Mouse (Mus musculus) forebrain, embryonic 12.5 days (tissue): ENCODE data around the gene Olfr1441. TPM values are rescaled to one million over a fixed set of nuclear protein-coding genes. Genes with fewer than 3 reads are reported as not detected.
A peak's percentile ranks its signal among the peaks of the same experiment; 100 is the strongest.

Experiments
- ATAC-seq: fragments of 200-750 bp; cut with Nextera tagmentation; 2 replicates; pipeline ENCODE4 v1.8.0; 2017; ENCODE audit warnings: moderate TSS enrichment; ENCODE audit not compliant: low FRiP score
- H3K27ac ChIP-seq: fragments of 300-500 bp; sonication (generic); 2 replicates; pipeline ENCODE4 v1.5.1; 2016; ENCODE audit warnings: mild to moderate bottlenecking
- H3K27me3 ChIP-seq: fragments of 300-500 bp; sonication (generic); 2 replicates; pipeline ENCODE4 v1.6.1; 2016; ENCODE audit warnings: mild to moderate bottlenecking
- H3K36me3 ChIP-seq: fragments of 300-500 bp; sonication (generic); replicated peaks from 2 replicates; pipeline ENCODE4 v1.6.1; 2016; ENCODE audit warnings: mild to moderate bottlenecking
- H3K4me1 ChIP-seq: fragments of 300-500 bp; sonication (generic); 2 replicates; pipeline ENCODE4 v1.6.1; 2016
- H3K4me2 ChIP-seq: fragments of 300-500 bp; sonication (generic); 2 replicates; pipeline ENCODE4 v1.6.1; 2016; ENCODE audit warnings: mild to moderate bottlenecking, moderate library complexity
- H3K4me3 ChIP-seq: fragments of 300-500 bp; sonication (generic); replicated peaks from 2 replicates; pipeline ENCODE4 v1.5.1; 2016; ENCODE audit warnings: mild to moderate bottlenecking
- H3K9ac ChIP-seq: fragments of 300-500 bp; sonication (generic); 2 replicates; pipeline ENCODE4 v1.6.1; 2016; ENCODE audit warnings: mild to moderate bottlenecking
- H3K9me3 ChIP-seq: fragments of 300-500 bp; sonication (generic); 2 replicates; pipeline ENCODE4 v1.6.1; 2016
- WGBS: fragments of 180-500 bp; shearing (Covaris S2); methylation state at CpG from one replicate; pipeline ENCODE4 v1.1.7; 2016; 5-methylcytosine and 5-hydroxymethylcytosine counted together
- polyA plus RNA-seq: library from polyadenylated mRNA; unstranded; fragments of >200 nt; fragmentation: Nextera tagmentation; extraction: Ambion mirVana; gene quantifications from 2 replicates; pipeline ENCODE4 v1.2.1, GENCODE M21; 2016

Olfr1441 gene
- polyA plus RNA-seq, 1 experiment from 2014 or later = not detected

DNA sequence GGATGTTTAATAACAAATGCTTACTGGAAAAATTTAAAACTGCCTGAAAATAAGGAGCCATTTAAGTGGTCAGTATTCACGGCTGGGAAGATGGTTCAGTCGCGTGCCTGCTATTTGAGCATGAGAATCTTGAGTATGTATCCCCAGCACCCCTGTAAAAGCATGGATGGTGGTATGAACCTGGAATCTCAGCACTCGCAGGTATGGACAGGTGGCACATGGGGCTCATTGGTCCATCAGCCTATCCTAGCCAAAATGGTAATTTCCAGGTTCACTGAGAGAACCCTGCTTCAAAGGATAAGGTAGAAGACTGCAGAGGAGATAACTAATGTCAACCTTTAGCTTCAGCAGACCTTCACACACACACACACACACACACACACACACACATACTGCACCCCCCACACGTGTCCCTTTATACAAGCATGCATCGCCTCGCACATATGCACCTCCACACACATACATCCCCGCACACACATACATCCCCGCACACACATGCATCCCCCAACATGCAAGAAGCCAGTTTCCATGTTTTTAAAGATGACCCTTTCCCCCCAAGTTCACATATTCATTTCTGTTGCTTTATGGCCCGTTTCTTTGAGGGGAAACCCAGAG is 48.4 kb downstream of the Olfr1441 start:
- WGBS = 94% methylated on average over 10 of the region's 10 CpGs
- Histone ChIP-seq H3K9ac (no peak overlapping the region), H3K9me3 (no peaks in the 10 kb centered on the region), H3K27ac (no peak overlapping the region), H3K36me3 (peaks cover 31% of the 10 kb centered on the region), H3K4me3 (no peak overlapping the region), H3K4me2 (no peak overlapping the region), H3K27me3 (no peaks in the 10 kb centered on the region), H3K4me1 (peaks cover 7% of the 10 kb centered on the region; the same call in 1 of the 2 replicates)
- ATAC-seq = no peak; the same call in 1 of the 2 replicates

DNA sequence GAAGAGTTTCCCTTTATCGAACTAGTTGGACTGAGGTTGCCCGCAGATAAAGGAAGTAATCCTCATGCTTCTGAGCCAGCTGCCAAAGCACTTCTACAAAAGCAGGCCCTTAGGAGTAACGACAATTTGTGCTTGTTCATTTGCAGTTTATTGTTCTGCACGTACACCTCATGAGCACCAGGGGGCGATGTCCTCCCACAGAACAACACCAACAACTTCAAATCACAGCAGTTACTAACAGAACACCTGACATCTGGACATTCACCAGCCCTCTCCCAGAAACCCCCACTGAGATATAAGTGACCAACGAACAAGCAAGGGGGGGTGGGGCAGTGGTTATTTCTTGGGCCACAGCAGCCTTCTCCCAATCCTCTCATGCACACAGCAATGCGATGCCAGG is 49.0 kb downstream of the Olfr1441 start:
- H3K4me3 ChIP-seq = no peak overlapping the region
- peak; percentile 47 for ATAC-seq
- H3K9ac ChIP-seq = no peak overlapping the region
- H3K27ac ChIP-seq = no peak overlapping the region
- no peaks in the 10 kb centered on the region for H3K27me3 ChIP-seq
- peaks cover 7% of the 10 kb centered on the region; the same call in 1 of the 2 replicates for H3K4me1 ChIP-seq
- H3K36me3 ChIP-seq = peaks cover 37% of the 10 kb centered on the region
- H3K9me3 ChIP-seq = no peaks in the 10 kb centered on the region
- 26% methylated on average over 7 of the region's 7 CpGs for WGBS
- H3K4me2 ChIP-seq = no peak overlapping the region

DNA sequence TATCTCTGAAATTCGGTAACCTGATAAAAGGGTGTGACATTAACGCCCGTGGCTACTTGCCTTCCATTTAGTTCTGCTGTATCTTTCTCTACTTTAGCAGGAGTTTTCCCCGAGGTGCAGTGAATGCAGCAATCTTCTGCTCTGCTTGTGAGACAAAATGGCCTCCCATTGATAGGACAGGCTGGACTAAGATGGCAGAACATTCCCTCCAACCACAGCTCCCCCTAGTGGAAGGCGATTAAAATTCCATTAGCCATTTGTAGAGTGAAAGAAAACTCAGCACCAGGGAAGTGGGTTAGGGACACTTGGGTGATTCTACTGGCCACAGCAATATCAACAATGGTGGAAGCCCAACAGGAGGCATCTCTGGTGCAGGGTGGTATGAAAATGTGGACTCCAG is 50.2 kb downstream of the Olfr1441 start:
- Histone ChIP-seq H3K36me3 (peaks cover 46% of the 10 kb centered on the region), H3K4me3 (no peak overlapping the region), H3K9ac (no peak overlapping the region), H3K4me2 (no peak overlapping the region), H3K4me1 (peaks cover 7% of the 10 kb centered on the region; the same call in 1 of the 2 replicates), H3K27me3 (no peaks in the 10 kb centered on the region), H3K9me3 (no peaks in the 10 kb centered on the region), H3K27ac (no peak overlapping the region)
- 88% methylated on average over 5 of the region's 5 CpGs for WGBS
- ATAC-seq = no peak

DNA sequence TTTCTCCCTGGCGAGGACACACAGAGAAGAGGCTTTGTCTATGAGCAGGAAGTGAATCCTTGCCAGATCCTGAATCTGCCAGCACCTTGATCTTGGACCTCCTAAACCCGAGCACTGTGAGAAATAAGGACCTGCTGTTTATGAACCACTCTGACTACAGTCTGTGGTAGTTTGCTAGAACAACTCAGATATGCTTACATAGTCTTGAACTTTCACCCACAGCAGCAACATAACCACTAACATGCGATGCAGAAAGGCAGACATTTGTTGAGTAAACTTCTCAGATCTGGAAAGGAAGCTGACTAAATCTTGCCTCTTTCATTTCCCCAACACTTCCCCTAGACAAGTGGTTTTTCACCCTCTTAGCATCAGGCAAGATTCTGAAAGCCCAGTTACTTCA is 54.6 kb downstream of the Olfr1441 start:
- Histone ChIP-seq H3K36me3 (peaks cover 75% of the 10 kb centered on the region), H3K9ac (no peak overlapping the region), H3K4me1 (no peaks in the 10 kb centered on the region), H3K27me3 (no peaks in the 10 kb centered on the region), H3K4me2 (no peak overlapping the region), H3K9me3 (no peaks in the 10 kb centered on the region), H3K4me3 (no peak overlapping the region), H3K27ac (no peak overlapping the region)
- 79% methylated on average over 3 of the region's 3 CpGs for WGBS
- no peak for ATAC-seq

DNA sequence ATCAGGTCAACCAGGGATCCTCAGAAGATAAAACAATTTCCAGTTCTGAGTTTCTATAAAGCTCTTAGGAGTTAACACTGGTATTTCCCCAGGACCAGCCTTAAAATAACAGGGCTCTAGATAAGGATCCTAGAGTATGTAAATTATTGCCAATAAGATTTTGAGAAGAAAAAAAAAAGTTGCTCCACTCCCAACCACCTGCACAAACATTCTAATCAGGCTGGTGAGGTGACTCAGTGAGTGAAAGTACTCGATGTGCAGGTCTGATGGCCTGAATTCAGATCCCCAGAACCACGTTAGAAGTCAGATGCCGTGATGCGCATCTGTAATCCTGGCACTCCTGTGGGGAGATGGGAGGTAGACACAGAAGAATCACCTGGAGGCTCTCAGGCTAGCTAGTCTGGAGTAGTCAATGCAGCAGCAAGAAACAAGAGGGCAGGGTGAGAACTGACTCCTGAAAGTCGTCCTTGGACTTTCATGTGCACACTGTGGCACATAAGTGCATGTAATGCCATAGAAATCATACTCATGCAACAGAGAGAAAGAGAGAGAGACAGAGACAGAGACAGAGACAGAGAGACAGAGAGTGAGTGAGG is 55.2 kb downstream of the Olfr1441 start:
- Histone ChIP-seq H3K27me3 (no peaks in the 10 kb centered on the region), H3K9me3 (no peaks in the 10 kb centered on the region), H3K9ac (no peak overlapping the region), H3K4me1 (no peaks in the 10 kb centered on the region), H3K27ac (no peak overlapping the region), H3K4me2 (no peak overlapping the region), H3K36me3 (peaks cover 77% of the 10 kb centered on the region), H3K4me3 (no peak overlapping the region)
- 89% methylated on average over 5 of the region's 5 CpGs for WGBS
- no peak for ATAC-seq

Other genes starting within 250 kb of the Olfr1441 start
- gene Olfr1555-ps1, start 247.3 kb upstream of the Olfr1441 start, polyA plus RNA-seq = not detected in 2 replicates
- not detected in 2 replicates for gene Olfr1431, start 216.8 kb upstream of the Olfr1441 start, polyA plus RNA-seq
- not detected in 2 replicates for gene Olfr1432, start 184.8 kb upstream of the Olfr1441 start, polyA plus RNA-seq
- not detected in 2 replicates for gene Olfr262, start 175.8 kb upstream of the Olfr1441 start, polyA plus RNA-seq
- not detected in 2 replicates for gene Olfr235, start 156.4 kb upstream of the Olfr1441 start, polyA plus RNA-seq
- not detected in 2 replicates for gene Olfr1434, start 137.6 kb upstream of the Olfr1441 start, polyA plus RNA-seq
- gene Olfr1436, start 118.3 kb upstream of the Olfr1441 start, polyA plus RNA-seq = not detected in 2 replicates
- not detected in 2 replicates for gene Olfr1437, start 92.3 kb upstream of the Olfr1441 start, polyA plus RNA-seq
- not detected in 2 replicates for gene Olfr1438-ps1, start 81.5 kb upstream of the Olfr1441 start, polyA plus RNA-seq
- not detected in 2 replicates for gene Olfr1440, start 30.2 kb upstream of the Olfr1441 start, polyA plus RNA-seq
- gene Pfpl, start 10.5 kb downstream of the Olfr1441 start, polyA plus RNA-seq = not detected in 2 replicates
- 0.37 and 0.55 TPM in 2 replicates for gene Mpeg1, start 43.3 kb downstream of the Olfr1441 start, polyA plus RNA-seq
- gene Dtx4, start 84.0 kb downstream of the Olfr1441 start, polyA plus RNA-seq = 34.2 and 37.4 TPM in 2 replicates
- 17.9 and 18.4 TPM in 2 replicates for gene Fam111a, start 128.3 kb downstream of the Olfr1441 start, polyA plus RNA-seq
- not detected in 2 replicates for gene Gm4952, start 182.5 kb downstream of the Olfr1441 start, polyA plus RNA-seq
- not detected in 2 replicates for gene Glyat, start 215.9 kb downstream of the Olfr1441 start, polyA plus RNA-seq